Mouse (Mus musculus) hindbrain, embryonic 14.5 days (tissue): Measurements from ENCODE around the gene Fam84a. TPM values are rescaled to one million over a fixed set of nuclear protein-coding genes. Genes with fewer than 3 reads are reported as not detected.

Experiments
- ATAC-seq: fragments of 200-750 bp; cut with Nextera tagmentation; 2 replicates; pipeline ENCODE4 v1.8.0; 2017; ENCODE audit warnings: moderate number of reproducible peaks, mild to moderate bottlenecking, moderate TSS enrichment, moderate library complexity; ENCODE audit not compliant: low FRiP score
- DNase-seq: peaks from one replicate; pipeline ENCODE4 v3.0.0-alpha.2; 2015; ENCODE audit warnings: low spot score
- H3K27ac ChIP-seq: fragments of 300-500 bp; sonication (generic); 2 replicates; pipeline ENCODE4 v1.5.1; 2014; ENCODE audit warnings: mild to moderate bottlenecking, moderate library complexity
- H3K27me3 ChIP-seq: fragments of 300-500 bp; sonication (generic); 2 replicates; pipeline ENCODE4 v1.6.1; 2014; ENCODE audit warnings: mild to moderate bottlenecking, low read length, mixed read lengths; ENCODE audit not compliant: control insufficient read depth, insufficient read depth
- H3K36me3 ChIP-seq: fragments of 300-500 bp; sonication (generic); replicated peaks from 2 replicates; pipeline ENCODE4 v1.6.1; 2014; ENCODE audit not compliant: control insufficient read depth, insufficient read depth
- H3K4me1 ChIP-seq: fragments of 300-500 bp; sonication (generic); replicated peaks from 2 replicates; pipeline ENCODE4 v1.6.1; 2014; ENCODE audit warnings: antibody characterized with exemption, low read length, mixed read lengths; ENCODE audit not compliant: control insufficient read depth, insufficient read depth
- H3K4me2 ChIP-seq: fragments of 300-500 bp; sonication (generic); replicated peaks from 2 replicates; pipeline ENCODE4 v1.6.1; 2014; ENCODE audit warnings: mild to moderate bottlenecking, moderate library complexity
- H3K4me3 ChIP-seq: fragments of 300-500 bp; sonication (generic); replicated peaks from 2 replicates; pipeline ENCODE4 v1.5.1; 2014; ENCODE audit warnings: mild to moderate bottlenecking, low read length
- H3K9ac ChIP-seq: fragments of 300-500 bp; sonication (generic); 2 replicates; pipeline ENCODE4 v1.6.1; 2014
- H3K9me3 ChIP-seq: fragments of 300-500 bp; sonication (generic); 2 replicates; pipeline ENCODE4 v1.6.1; 2016; ENCODE audit warnings: low read length; ENCODE audit not compliant: control insufficient read depth
- WGBS: fragments of 180-500 bp; shearing (Covaris S2); extraction: QIAGEN DNeasy Blood & Tissue Kit; methylation state at CpG from one replicate; pipeline ENCODE4 v1.1.7; 2014; 5-methylcytosine and 5-hydroxymethylcytosine counted together
- polyA plus RNA-seq: library from polyadenylated mRNA; unstranded; fragments of >200 nt; fragmentation: Nextera tagmentation; extraction: Ambion mirVana; gene quantifications from 2 replicates; pipeline ENCODE4 v1.2.1, GENCODE M21; 2014

Gene Fam84a
- polyA plus RNA-seq: 75.3 and 87.5 TPM in 2 replicates

- peak; percentile 98 for ATAC-seq
- peak within 1 kb of the TSS; percentile 88 for H3K4me2 ChIP-seq
- peaks cover 18% of the 10 kb centered on the region for H3K4me1 ChIP-seq
- no peaks in the 10 kb centered on the region for H3K27me3 ChIP-seq
- DNase-seq: peak; percentile 97
- peak within 1 kb of the TSS; percentile 80 for H3K27ac ChIP-seq
- no peaks in the 10 kb centered on the region for H3K36me3 ChIP-seq
- peak within 1 kb of the TSS; percentile 73 for H3K9ac ChIP-seq
- H3K9me3 ChIP-seq: no peaks in the 10 kb centered on the region
- peak within 1 kb of the TSS; percentile 55 for H3K4me3 ChIP-seq
- under 1% methylated on average over 31 of the region's 31 CpGs for WGBS
Observed at GRCm38 (mm10) chr12:14151921-14152320, at the start of gene Fam84a. TSS of gene Fam84a (minus strand) at chr12:14152054.

GRCm38 (mm10) chr12:14195479-14195878, 43.6 kb upstream of the Fam84a start:
- H3K4me3 ChIP-seq: no peak overlapping the region
- H3K4me2 ChIP-seq: no peak overlapping the region
- ATAC-seq (no peak), DNase-seq (no peak)
- no peaks in the 10 kb centered on the region for H3K27me3 ChIP-seq
- no peaks in the 10 kb centered on the region for H3K36me3 ChIP-seq
- H3K4me1 ChIP-seq: no peaks in the 10 kb centered on the region
- no peak overlapping the region for H3K27ac ChIP-seq
- H3K9ac ChIP-seq: no peak overlapping the region
- no peaks in the 10 kb centered on the region for H3K9me3 ChIP-seq
- 77% methylated on average over 3 of the region's 3 CpGs for WGBS

- no peaks in the 10 kb centered on the region for H3K4me1 ChIP-seq
- 87% methylated on average over 3 of the region's 3 CpGs for WGBS
- H3K4me3 ChIP-seq: no peak overlapping the region
- no peak overlapping the region for H3K27ac ChIP-seq
- no peaks in the 10 kb centered on the region for H3K36me3 ChIP-seq
- no peaks in the 10 kb centered on the region for H3K27me3 ChIP-seq
- H3K9me3 ChIP-seq: no peaks in the 10 kb centered on the region
- H3K9ac ChIP-seq: no peak overlapping the region
- ATAC-seq: no peak
- no peak for DNase-seq
- no peak overlapping the region for H3K4me2 ChIP-seq
Observed at GRCm38 (mm10) chr12:14186689-14187195, 34.9 kb upstream of the Fam84a start.

- ATAC-seq (no peak), DNase-seq (no peak)
- no peak overlapping the region for H3K4me2 ChIP-seq
- H3K9ac ChIP-seq: no peak overlapping the region
- H3K4me3 ChIP-seq: no peak overlapping the region
- no peaks in the 10 kb centered on the region for H3K27me3 ChIP-seq
- WGBS: 73% methylated on average over 2 of the region's 2 CpGs
- no peaks in the 10 kb centered on the region for H3K9me3 ChIP-seq
- no peaks in the 10 kb centered on the region for H3K4me1 ChIP-seq
- H3K27ac ChIP-seq: no peak overlapping the region
- H3K36me3 ChIP-seq: no peaks in the 10 kb centered on the region
Observed at GRCm38 (mm10) chr12:14165713-14166112, 13.9 kb upstream of the Fam84a start.

GRCm38 (mm10) chr12:14164936-14165335, 13.1 kb upstream of the Fam84a start:
- WGBS: 94% methylated on average over 1 of the region's 1 CpGs
- Histone ChIP-seq H3K9ac (no peak overlapping the region), H3K4me2 (no peak overlapping the region), H3K4me3 (no peak overlapping the region), H3K9me3 (no peaks in the 10 kb centered on the region), H3K36me3 (no peaks in the 10 kb centered on the region), H3K4me1 (no peaks in the 10 kb centered on the region), H3K27ac (no peak overlapping the region), H3K27me3 (no peaks in the 10 kb centered on the region)
- DNase-seq: no peak
- no peak for ATAC-seq

- H3K4me1 ChIP-seq: peaks cover 18% of the 10 kb centered on the region
Observed at GRCm38 (mm10) chr12:14152426-14152825, 572 bp upstream of the Fam84a start.

GRCm38 (mm10) chr12:14150936-14151631, 770 bp downstream of the Fam84a start:
- DNase-seq: peak; percentile 44
- H3K4me2 ChIP-seq: peak overlapping the region; percentile 88
- ATAC-seq: peak; percentile 15; the same call in 1 of the 2 replicates
- no peaks in the 10 kb centered on the region for H3K27me3 ChIP-seq
- H3K36me3 ChIP-seq: no peaks in the 10 kb centered on the region
- H3K4me3 ChIP-seq: peak overlapping the region; percentile 55
- peak overlapping the region; percentile 80 for H3K27ac ChIP-seq
- H3K9me3 ChIP-seq: no peaks in the 10 kb centered on the region
- H3K4me1 ChIP-seq: peaks cover 18% of the 10 kb centered on the region
- H3K9ac ChIP-seq: peak overlapping the region; percentile 73
- WGBS: 2% methylated on average over 19 of the region's 19 CpGs

More at GRCm38 (mm10) chr12:14152426-14152825, 572 bp upstream of the Fam84a start:
- peak overlapping the region; percentile 88 for H3K4me2 ChIP-seq
- peak overlapping the region; percentile 72 for H3K27ac ChIP-seq
- H3K9me3 ChIP-seq: no peaks in the 10 kb centered on the region
- WGBS: under 1% methylated on average over 14 of the region's 14 CpGs
- peak overlapping the region; percentile 55 for H3K4me3 ChIP-seq
- H3K9ac ChIP-seq: peak overlapping the region; percentile 63
- DNase-seq: peak; percentile 62
- no peaks in the 10 kb centered on the region for H3K27me3 ChIP-seq
- no peaks in the 10 kb centered on the region for H3K36me3 ChIP-seq
- ATAC-seq: peak; percentile 23

- peak overlapping the region; percentile 88 for H3K4me2 ChIP-seq
- ATAC-seq: 0 out of 2 replicates have a peak, but pooled peaks have one; percentile 5
Observed at GRCm38 (mm10) chr12:14150568-14150909, 1.3 kb downstream of the Fam84a start.

GRCm38 (mm10) chr12:14149843-14150567, 1.8 kb downstream of the Fam84a start:
- Histone ChIP-seq H3K27me3 (no peaks in the 10 kb centered on the region), H3K36me3 (no peaks in the 10 kb centered on the region), H3K9ac (peak overlapping the region; percentile 73), H3K9me3 (no peaks in the 10 kb centered on the region), H3K4me1 (peaks cover 18% of the 10 kb centered on the region), H3K4me2 (peak overlapping the region; percentile 88), H3K4me3 (peak overlapping the region; percentile 55), H3K27ac (0 out of 2 replicates have a peak overlapping the region, but pooled peaks have one; percentile 26)
- WGBS: under 1% methylated on average over 59 of the region's 59 CpGs
- DNase-seq (peak; percentile 67), ATAC-seq (peak; percentile 31)

More at GRCm38 (mm10) chr12:14150568-14150909, 1.3 kb downstream of the Fam84a start:
- Histone ChIP-seq H3K27me3 (no peaks in the 10 kb centered on the region), H3K27ac (peak overlapping the region; percentile 80; the same call in 1 of the 2 replicates), H3K9me3 (no peaks in the 10 kb centered on the region), H3K4me3 (peak overlapping the region; percentile 55), H3K9ac (peak overlapping the region; percentile 73), H3K36me3 (no peaks in the 10 kb centered on the region), H3K4me1 (peaks cover 18% of the 10 kb centered on the region)
- WGBS: 1% methylated on average over 20 of the region's 20 CpGs
- DNase-seq: no peak
